Mouse (Mus musculus): Measurements from ENCODE around the gene Lct.

GRCm38 (mm10) chr1:128235181-128235580 is 92.9 kb downstream of the Lct start:
- TF ChIP-seq EP300 (IDR thresholded peaks at IDR 0.05; ENCODE audit: low read depth) (no peak), CTCF (IDR thresholded peaks at IDR 0.05; ENCODE audit: low read depth) (no peak)

Measured in liver, postnatal 0 days (tissue).